Mouse (Mus musculus): ENCODE data around the gene Rps27a.

GRCm38 (mm10) chr11:29496962-29497361, 50.9 kb downstream of the Rps27a start:
- no peak for TF ChIP-seq CTCF (IDR thresholded peaks at IDR 0.05 in 2 of 3, conservative IDR thresholded peaks at IDR 0.05 in 1 of 3; ENCODE audit: control insufficient read depth in 1 of 3, insufficient read depth in 1 of 3, low read depth in 2 of 3, low read length in 3 of 3, poor library complexity in 1 of 3, severe bottlenecking in 1 of 3)
- no peak for TF ChIP-seq KAT2A (conservative IDR thresholded peaks at IDR 0.05; ENCODE audit: low read depth, low read length)
- no peak for TF ChIP-seq POLR2A (IDR thresholded peaks at IDR 0.05; ENCODE audit: control insufficient read depth in 1 of 2, insufficient read depth in 1 of 2, low read depth in 1 of 2, low read length in 2 of 2, poor library complexity in 1 of 2)
- no peak for TF ChIP-seq MAFK (IDR thresholded peaks at IDR 0.05; ENCODE audit: borderline replicate concordance, low read depth, low read length)
- TF ChIP-seq ZNF384 (IDR thresholded peaks at IDR 0.05; ENCODE audit: low read depth, low read length) = no peak
- TF ChIP-seq HCFC1 (IDR thresholded peaks at IDR 0.05; ENCODE audit: low read depth, low read length) = no peak
- TF ChIP-seq EP300 (IDR thresholded peaks at IDR 0.05; ENCODE audit: low read depth in 1 of 2, low read length in 2 of 2) = no peak
- TF ChIP-seq POLR2AphosphoS2 (IDR thresholded peaks at IDR 0.05; ENCODE audit: low read length) = no peak
